Mouse (Mus musculus): ENCODE data around the gene Smc1a. TPM values are rescaled to one million over a fixed set of nuclear protein-coding genes. Genes with fewer than 3 reads are reported as not detected.

Smc1a gene
- total RNA-seq, 2 experiments from 2014 or later: 15.4 to 20.1 TPM

Other genes with a start within 250 kb of the Smc1a start
- gene Huwe1, start 215.6 kb upstream of the Smc1a start, total RNA-seq (2021): 100 to 1,000 TPM; 106 to 117 TPM
- gene Hsd17b10, start 14.6 kb upstream of the Smc1a start, total RNA-seq (2021): 10 to 100 TPM; 67.2 to 95.4 TPM
- gene Ribc1, start 133 bp upstream of the Smc1a start, total RNA-seq (2021): under 1 TPM; 0.46 to 0.49 TPM
- 10 to 100 TPM; 17.2 to 20.8 TPM for gene Iqsec2, start 127.8 kb downstream of the Smc1a start, total RNA-seq (2021)
- gene Kdm5c, start 216.6 kb downstream of the Smc1a start, total RNA-seq (2021): 10 to 100 TPM; 15.8 to 26.4 TPM

Data from gastrocnemius, postnatal 36 days (tissue).